Mouse (Mus musculus) MEL (cell line): ENCODE results near the gene Pde7b.

Source experiments
- BHLHE40 ChIP-seq: IDR thresholded peaks from 2 replicates; pipeline ENCODE4 v1.6.1; 2012; ENCODE audit warnings: low read depth, mild to moderate bottlenecking, inconsistent platforms, low read length, improper control_type of control experiment, borderline replicate concordance
- CTCF ChIP-seq, 3 experiments: IDR thresholded peaks in 2 of 3; conservative IDR thresholded peaks in 1 of 3; 2 replicates each; pipeline ENCODE4 v1.5.1; 2011 to 2012; ENCODE audit warnings: low read length in 3 of 3, low read depth in 2 of 3, mild to moderate bottlenecking in 2 of 3, improper control_type of control experiment in 1 of 3, inconsistent platforms in 1 of 3, mixed read lengths in 1 of 3, moderate library complexity in 1 of 3; ENCODE audit not compliant: control insufficient read depth in 1 of 3, insufficient read depth in 1 of 3, poor library complexity in 1 of 3, severe bottlenecking in 1 of 3
- E2F4 ChIP-seq: IDR thresholded peaks from 2 replicates; pipeline ENCODE4 v1.6.1; 2011; ENCODE audit warnings: low read depth, low read length, improper control_type of control experiment, borderline replicate concordance
- EP300 ChIP-seq, 2 experiments: IDR thresholded peaks; 2 replicates each; pipeline ENCODE4 v1.6.1; 2011; ENCODE audit warnings: improper control_type of control experiment in 2 of 2, low read length in 2 of 2, low read depth in 1 of 2, mild to moderate bottlenecking in 1 of 2
- GATA1 ChIP-seq: IDR thresholded peaks from 2 replicates; pipeline ENCODE4 v1.6.1; 2011; ENCODE audit warnings: low read depth, low read length, improper control_type of control experiment
- HCFC1 ChIP-seq: IDR thresholded peaks from 2 replicates; pipeline ENCODE4 v1.6.1; 2012; ENCODE audit warnings: low read depth, mild to moderate bottlenecking, inconsistent platforms, low read length, improper control_type of control experiment, moderate library complexity
- JUND ChIP-seq: IDR thresholded peaks from 2 replicates; pipeline ENCODE4 v1.6.1; 2011; ENCODE audit warnings: low read depth, mild to moderate bottlenecking, improper control_type of control experiment, low read length
- MAX ChIP-seq: IDR thresholded peaks from 2 replicates; pipeline ENCODE4 v1.6.1; 2011; ENCODE audit warnings: low read length, improper control_type of control experiment
- POLR2A ChIP-seq, 2 experiments: IDR thresholded peaks; 2 replicates each; pipeline ENCODE4 v1.6.1; 2011 to 2012; ENCODE audit warnings: low read length in 2 of 2, mild to moderate bottlenecking in 2 of 2, control low read depth in 1 of 2, improper control_type of control experiment in 1 of 2, low read depth in 1 of 2, moderate library complexity in 1 of 2; ENCODE audit not compliant: control insufficient read depth in 1 of 2, insufficient read depth in 1 of 2, poor library complexity in 1 of 2
- TAL1 ChIP-seq: IDR thresholded peaks from 2 replicates; pipeline ENCODE4 v1.6.1; 2012; ENCODE audit warnings: mild to moderate bottlenecking, inconsistent platforms, low read length, moderate library complexity, mixed read lengths
- UBTF ChIP-seq: IDR thresholded peaks from 2 replicates; pipeline ENCODE4 v1.6.1; 2012; ENCODE audit warnings: low read depth, mild to moderate bottlenecking, inconsistent platforms, low read length, improper control_type of control experiment, moderate library complexity, borderline replicate concordance; ENCODE audit not compliant: insufficient read depth
- USF2 ChIP-seq, 2 experiments: IDR thresholded peaks; 2 replicates each; pipeline ENCODE4 v1.6.1; 2011 to 2012; ENCODE audit warnings: improper control_type of control experiment in 2 of 2, low read length in 2 of 2, borderline replicate concordance in 1 of 2, inconsistent platforms in 1 of 2, low read depth in 1 of 2, mild to moderate bottlenecking in 1 of 2; ENCODE audit not compliant: insufficient read depth in 1 of 2
- ZMIZ1 ChIP-seq: IDR thresholded peaks from 2 replicates; pipeline ENCODE4 v1.6.1; 2012; ENCODE audit warnings: low read depth, mild to moderate bottlenecking, inconsistent platforms, low read length, improper control_type of control experiment, moderate library complexity
- ZNF384 ChIP-seq: IDR thresholded peaks from 2 replicates; pipeline ENCODE4 v1.6.1; 2012; ENCODE audit warnings: low read depth, mild to moderate bottlenecking, inconsistent platforms, low read length, improper control_type of control experiment

DNA sequence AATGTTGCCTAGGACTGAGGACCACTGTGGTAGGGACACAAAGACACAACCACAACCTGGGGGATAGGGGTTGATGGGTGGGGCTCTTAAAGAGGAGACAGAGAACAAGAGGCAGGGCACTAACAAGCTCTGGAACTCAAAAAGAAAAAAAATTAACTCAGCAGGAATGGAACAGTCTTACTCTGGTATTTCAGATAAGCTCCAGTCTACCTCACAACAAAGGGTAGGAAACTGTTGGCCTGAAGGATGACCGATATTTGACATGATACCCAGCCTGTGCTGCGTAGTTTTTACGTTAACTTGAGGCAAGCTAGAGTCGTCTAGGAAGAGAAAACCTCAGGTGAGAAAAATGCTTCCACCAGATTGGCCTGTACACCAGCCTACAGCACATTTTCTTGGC is 22.4 kb upstream of the Pde7b start:
- TF ChIP-seq ZMIZ1, result no peak
- no peak for TF ChIP-seq CTCF (IDR thresholded peaks at IDR 0.05 in 2 of 3, conservative IDR thresholded peaks at IDR 0.05 in 1 of 3; ENCODE audit: control insufficient read depth in 1 of 3, insufficient read depth in 1 of 3, low read depth in 2 of 3, low read length in 3 of 3, poor library complexity in 1 of 3, severe bottlenecking in 1 of 3)
- no peak for TF ChIP-seq UBTF
- no peak for TF ChIP-seq ZNF384
- no peak for TF ChIP-seq POLR2A (IDR thresholded peaks at IDR 0.05; ENCODE audit: control insufficient read depth in 1 of 2, insufficient read depth in 1 of 2, low read depth in 1 of 2, low read length in 2 of 2, poor library complexity in 1 of 2)
- TF ChIP-seq BHLHE40, result no peak
- no peak for TF ChIP-seq TAL1
- TF ChIP-seq E2F4, result no peak
- no peak for TF ChIP-seq JUND
- TF ChIP-seq EP300 (IDR thresholded peaks at IDR 0.05; ENCODE audit: low read depth in 1 of 2, low read length in 2 of 2), result no peak
- no peak for TF ChIP-seq USF2 (IDR thresholded peaks at IDR 0.05; ENCODE audit: borderline replicate concordance in 1 of 2, insufficient read depth in 1 of 2, low read depth in 1 of 2, low read length in 2 of 2)
- no peak for TF ChIP-seq HCFC1
- TF ChIP-seq GATA1, result no peak
- no peak for TF ChIP-seq MAX
